Mouse (Mus musculus) heart, adult 2 months (tissue): Measurements from ENCODE around the gene Them7.

Source experiments
- CTCF ChIP-seq: fragments of 200-600 bp; IDR thresholded peaks from 2 replicates; pipeline ENCODE4 v1.8.1; 2022; ENCODE audit warnings: antibody characterized with exemption, mild to moderate bottlenecking, moderate library complexity
- POLR2A ChIP-seq: fragments of 200-500 bp; IDR thresholded peaks from 2 replicates; pipeline ENCODE4 v1.6.1; 2011; ENCODE audit warnings: mild to moderate bottlenecking, low read depth, low read length, control low read depth; ENCODE audit not compliant: insufficient read depth

GRCm38 (mm10) chr2:105399085-105399891 lies 175.2 kb downstream of the Them7 start, which contains the start of gene Rcn1:
- TF ChIP-seq CTCF (0 out of 2 replicates have a peak, but pooled peaks have one; percentile 19), POLR2A (no peak)
